Mouse (Mus musculus) kidney, embryonic 16.5 days (tissue): Measurements from ENCODE around the gene Slc9a3r1. TPM values are rescaled to one million over a fixed set of nuclear protein-coding genes. Genes with fewer than 3 reads are reported as not detected.

Experiments used
- ATAC-seq: fragments of 200-750 bp; cut with Nextera tagmentation; 2 replicates; pipeline ENCODE4 v1.8.0; 2017; ENCODE audit warnings: moderate TSS enrichment; ENCODE audit not compliant: low FRiP score, low TSS enrichment
- H3K27ac ChIP-seq: fragments of 300-500 bp; sonication (generic); 2 replicates; pipeline ENCODE4 v1.5.1; 2014; ENCODE audit warnings: low read length
- H3K27me3 ChIP-seq: fragments of 300-500 bp; sonication (generic); 2 replicates; pipeline ENCODE4 v1.6.1; 2014; ENCODE audit warnings: low read length, control low read depth, mixed read lengths; ENCODE audit not compliant: insufficient read depth
- H3K36me3 ChIP-seq: fragments of 300-500 bp; sonication (generic); 2 replicates; pipeline ENCODE4 v1.6.1; 2014; ENCODE audit warnings: low read length, control low read depth, mixed read lengths; ENCODE audit not compliant: insufficient read depth
- H3K4me1 ChIP-seq: fragments of 300-500 bp; sonication (generic); 2 replicates; pipeline ENCODE4 v1.6.1; 2014; ENCODE audit warnings: low read length, control low read depth, mixed read lengths; ENCODE audit not compliant: insufficient read depth
- H3K4me2 ChIP-seq: fragments of 300-500 bp; sonication (generic); replicated peaks from 2 replicates; pipeline ENCODE4 v1.6.1; 2014; ENCODE audit warnings: low read depth, low read length
- H3K4me3 ChIP-seq: fragments of 300-500 bp; sonication (generic); 2 replicates; pipeline ENCODE4 v1.5.1; 2014; ENCODE audit warnings: mild to moderate bottlenecking, low read length
- H3K9ac ChIP-seq: fragments of 300-500 bp; sonication (generic); replicated peaks from 2 replicates; pipeline ENCODE4 v1.6.1; 2014; ENCODE audit warnings: low read length
- H3K9me3 ChIP-seq: fragments of 300-500 bp; sonication (generic); 2 replicates; pipeline ENCODE4 v1.6.1; 2016; ENCODE audit warnings: low read length, control low read depth
- WGBS: fragments of 180-500 bp; shearing (Covaris S2); extraction: QIAGEN DNeasy Blood & Tissue Kit; methylation state at CpG from one replicate; pipeline ENCODE4 v1.1.7; 2014; 5-methylcytosine and 5-hydroxymethylcytosine counted together
- polyA plus RNA-seq: library from polyadenylated mRNA; unstranded; fragments of >200 nt; fragmentation: Nextera tagmentation; extraction: Ambion mirVana; gene quantifications from 2 replicates; pipeline ENCODE4 v1.2.1, GENCODE M21; 2015

Gene Slc9a3r1
- 165 and 170 TPM in 2 replicates for polyA plus RNA-seq

DNA sequence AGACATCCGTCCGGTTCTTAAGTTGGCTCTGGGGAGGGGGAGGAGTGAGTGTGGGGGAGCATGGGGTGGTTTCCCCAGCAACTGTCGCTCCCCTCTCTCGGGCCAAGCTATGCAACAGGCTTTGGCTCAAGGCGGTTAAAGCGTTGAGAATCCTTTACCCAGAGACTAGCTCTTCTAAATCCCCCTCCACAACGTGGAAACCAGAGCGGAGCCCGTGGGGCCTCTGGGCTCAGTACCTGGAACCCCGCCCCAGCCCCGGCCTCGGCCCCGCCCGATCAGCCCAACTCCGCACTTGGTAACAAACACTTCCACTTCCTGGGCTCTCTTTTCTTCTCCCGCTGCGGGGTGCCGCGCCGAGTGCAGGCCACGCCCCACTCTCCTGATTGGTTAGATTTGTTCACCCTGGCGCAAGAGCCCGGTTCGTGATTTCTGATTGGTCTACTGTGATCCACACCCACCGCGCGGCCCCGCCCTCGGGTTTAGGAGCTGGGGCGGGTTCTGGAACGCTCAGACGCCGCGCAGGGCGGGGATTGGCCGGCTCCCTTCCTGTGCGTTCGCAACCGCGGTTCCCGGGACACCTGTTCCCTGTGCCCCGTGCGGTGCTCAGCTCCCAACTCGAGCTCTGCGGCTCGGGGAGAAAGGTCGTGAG is at the start of gene Slc9a3r1:
Gene Slc9a3r1 (plus strand): TSS at position 510 of the 649 bp plus-strand sequence.
- under 1% methylated on average over 44 of the region's 47 CpGs for WGBS
- peak within 1 kb of the TSS; percentile 81 for H3K9ac ChIP-seq
- peak within 1 kb of the TSS; percentile 90 for H3K4me2 ChIP-seq
- peak within 1 kb of the TSS; percentile 83 for H3K27ac ChIP-seq
- peak; percentile 95 for ATAC-seq
- no peaks in the 10 kb centered on the region for H3K36me3 ChIP-seq
- peak within 1 kb of the TSS; percentile 83 for H3K4me3 ChIP-seq
- peaks cover 38% of the 10 kb centered on the region for H3K4me1 ChIP-seq
- H3K27me3 ChIP-seq = no peaks in the 10 kb centered on the region; the same call in 1 of the 2 replicates
- 0 out of 2 replicates have a peak, but pooled peaks cover 2% of the 10 kb centered on the region for H3K9me3 ChIP-seq

DNA sequence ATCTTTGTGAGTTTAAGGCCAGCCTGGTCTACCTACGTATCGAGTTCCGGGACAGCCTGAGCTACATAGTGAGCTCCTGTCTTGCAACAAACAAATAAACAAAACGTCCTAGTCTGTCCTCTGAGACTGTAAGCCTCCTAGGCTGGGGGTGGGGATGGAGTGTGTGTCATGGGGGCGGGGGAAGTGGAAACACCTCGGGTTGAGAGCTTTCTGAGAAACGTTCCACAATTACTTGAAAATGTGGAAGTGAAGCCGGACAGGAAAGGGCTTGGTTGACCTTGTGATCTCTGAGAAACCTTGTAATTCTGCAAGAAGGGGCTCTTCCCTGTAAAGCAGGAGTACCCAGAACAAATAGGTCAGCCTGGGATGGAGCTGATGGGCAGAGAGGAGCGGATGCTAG is 43.7 kb upstream of the Slc9a3r1 start:
- Histone ChIP-seq H3K9ac (no peak overlapping the region), H3K27me3 (no peaks in the 10 kb centered on the region), H3K4me3 (no peak overlapping the region), H3K27ac (no peak overlapping the region), H3K4me2 (no peak overlapping the region), H3K36me3 (no peaks in the 10 kb centered on the region), H3K4me1 (no peaks in the 10 kb centered on the region), H3K9me3 (no peaks in the 10 kb centered on the region)
- ATAC-seq = no peak
- WGBS = 65% methylated on average over 9 of the region's 9 CpGs

DNA sequence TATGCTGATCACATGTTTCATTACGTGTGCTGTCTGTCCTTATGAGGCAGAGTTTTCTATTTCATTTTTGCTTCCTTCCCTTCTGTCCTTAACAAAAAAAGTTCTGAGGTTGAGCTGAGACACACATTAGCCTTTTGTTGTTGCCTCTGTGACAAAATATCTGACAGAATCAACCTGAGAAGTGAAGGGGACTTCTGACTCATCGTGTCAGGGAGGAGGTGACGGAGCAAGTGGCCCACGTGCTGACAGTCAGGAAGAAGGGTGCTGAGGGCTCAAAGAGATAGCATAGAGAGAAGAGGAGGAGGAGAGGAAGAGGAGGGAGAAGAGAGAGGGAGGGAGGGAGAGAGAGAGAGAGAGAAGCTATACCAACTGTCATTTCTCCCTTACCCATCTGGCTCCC is 34.7 kb upstream of the Slc9a3r1 start:
- no peaks in the 10 kb centered on the region for H3K9me3 ChIP-seq
- no peaks in the 10 kb centered on the region for H3K4me1 ChIP-seq
- no peaks in the 10 kb centered on the region for H3K27me3 ChIP-seq
- ATAC-seq = no peak
- no peak overlapping the region for H3K4me2 ChIP-seq
- H3K27ac ChIP-seq = no peak overlapping the region
- H3K36me3 ChIP-seq = no peaks in the 10 kb centered on the region
- H3K9ac ChIP-seq = no peak overlapping the region
- 62% methylated on average over 4 of the region's 4 CpGs for WGBS
- no peak overlapping the region for H3K4me3 ChIP-seq

DNA sequence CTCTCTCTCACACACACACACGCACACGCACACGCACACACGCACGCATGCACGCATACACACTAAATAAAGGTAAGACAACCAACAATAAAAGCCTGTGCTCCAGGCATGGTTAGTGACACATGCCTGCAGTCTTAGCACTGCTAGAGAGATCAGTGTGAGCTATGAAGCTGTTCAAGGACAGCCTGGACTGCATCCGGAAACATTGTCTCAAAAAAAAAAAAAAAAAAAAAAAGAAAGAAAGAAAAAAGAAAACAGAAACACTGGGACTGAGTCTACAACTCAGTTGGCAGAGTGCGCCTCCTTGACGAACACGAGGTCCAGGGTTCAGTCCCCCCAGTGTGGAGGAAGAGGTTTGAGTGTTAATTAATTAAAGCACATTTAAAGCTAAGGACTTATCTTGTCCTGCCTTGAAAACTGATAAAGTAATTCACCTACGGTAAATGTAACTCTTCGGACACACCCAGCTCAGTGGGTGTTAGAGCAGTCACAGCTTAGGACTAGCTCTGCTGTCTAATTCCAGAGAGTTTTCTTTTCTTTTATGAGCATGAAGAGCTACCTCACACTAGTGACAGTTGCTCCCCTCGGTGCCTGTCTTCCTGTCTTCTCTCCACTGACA is 33.5 kb upstream of the Slc9a3r1 start:
- H3K9me3 ChIP-seq = no peaks in the 10 kb centered on the region
- H3K27ac ChIP-seq = no peak overlapping the region
- no peak overlapping the region for H3K4me2 ChIP-seq
- 86% methylated on average over 13 of the region's 13 CpGs for WGBS
- H3K4me3 ChIP-seq = no peak overlapping the region
- no peak overlapping the region for H3K9ac ChIP-seq
- H3K4me1 ChIP-seq = no peaks in the 10 kb centered on the region
- ATAC-seq = no peak
- H3K27me3 ChIP-seq = no peaks in the 10 kb centered on the region
- H3K36me3 ChIP-seq = no peaks in the 10 kb centered on the region

DNA sequence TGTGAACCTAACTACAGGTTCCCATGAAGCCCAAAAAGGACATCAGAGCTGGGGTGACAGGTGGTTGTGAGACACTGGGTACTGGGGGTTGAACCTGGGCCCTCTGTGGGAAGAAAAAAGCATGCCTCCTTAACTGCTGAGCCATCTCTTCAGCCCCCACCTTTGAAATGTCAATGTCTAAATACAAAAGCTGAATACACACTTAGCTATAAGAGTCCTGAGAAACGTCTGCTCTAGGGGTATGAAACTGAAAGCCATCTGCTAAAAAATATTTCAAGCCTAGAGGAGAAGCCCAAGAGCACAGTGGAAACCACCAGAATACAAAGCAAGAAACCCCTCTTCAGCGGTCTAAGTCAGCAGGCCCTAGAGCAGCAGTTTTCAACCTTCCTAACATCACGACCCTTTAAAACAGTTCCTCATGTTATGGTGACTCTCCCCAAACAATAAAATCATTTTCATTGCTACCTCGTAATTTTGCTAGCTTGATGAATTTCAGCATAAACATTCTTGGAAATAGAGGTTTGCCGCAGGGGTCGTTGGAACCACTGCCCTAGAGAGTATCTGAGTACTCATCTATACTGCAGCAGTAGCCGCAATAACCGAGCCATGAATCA is 31.3 kb upstream of the Slc9a3r1 start:
- WGBS = 76% methylated on average over 8 of the region's 8 CpGs
- H3K36me3 ChIP-seq = no peaks in the 10 kb centered on the region
- no peaks in the 10 kb centered on the region for H3K4me1 ChIP-seq
- H3K4me3 ChIP-seq = no peak overlapping the region
- no peaks in the 10 kb centered on the region for H3K9me3 ChIP-seq
- H3K27ac ChIP-seq = no peak overlapping the region
- H3K27me3 ChIP-seq = no peaks in the 10 kb centered on the region
- ATAC-seq = no peak
- no peak overlapping the region for H3K4me2 ChIP-seq
- no peak overlapping the region for H3K9ac ChIP-seq

DNA sequence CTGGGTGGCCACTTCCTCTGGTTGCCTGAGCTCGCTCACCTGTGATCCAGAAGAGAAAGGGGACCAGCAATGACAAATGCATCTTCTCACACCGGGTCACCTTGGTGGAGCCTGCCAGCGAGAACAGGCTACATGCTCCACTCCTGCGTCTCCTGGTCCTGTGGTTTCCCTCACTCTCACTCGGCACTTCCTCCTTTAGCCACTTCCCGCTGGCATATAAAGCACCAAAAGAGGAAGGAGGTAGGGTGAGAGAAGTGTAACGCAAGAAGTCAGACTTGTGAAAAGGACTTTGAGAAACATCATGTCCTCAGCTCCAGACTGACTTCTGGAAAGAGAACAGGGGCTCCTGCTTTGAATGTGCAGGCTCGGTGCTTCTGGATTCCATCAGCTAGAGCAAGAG is 29.3 kb upstream of the Slc9a3r1 start, which contains the start of gene Cd300lf:
Gene Cd300lf (minus strand): TSS at position 193 of the 400 bp plus-strand sequence.
- Histone ChIP-seq H3K4me1 (no peaks in the 10 kb centered on the region), H3K27ac (no peak within 1 kb of the TSS), H3K4me2 (no peak within 1 kb of the TSS), H3K4me3 (no peak within 1 kb of the TSS), H3K9me3 (no peaks in the 10 kb centered on the region), H3K36me3 (no peaks in the 10 kb centered on the region), H3K9ac (no peak within 1 kb of the TSS), H3K27me3 (no peaks in the 10 kb centered on the region)
- WGBS = 77% methylated on average over 8 of the region's 8 CpGs
- ATAC-seq = no peak

DNA sequence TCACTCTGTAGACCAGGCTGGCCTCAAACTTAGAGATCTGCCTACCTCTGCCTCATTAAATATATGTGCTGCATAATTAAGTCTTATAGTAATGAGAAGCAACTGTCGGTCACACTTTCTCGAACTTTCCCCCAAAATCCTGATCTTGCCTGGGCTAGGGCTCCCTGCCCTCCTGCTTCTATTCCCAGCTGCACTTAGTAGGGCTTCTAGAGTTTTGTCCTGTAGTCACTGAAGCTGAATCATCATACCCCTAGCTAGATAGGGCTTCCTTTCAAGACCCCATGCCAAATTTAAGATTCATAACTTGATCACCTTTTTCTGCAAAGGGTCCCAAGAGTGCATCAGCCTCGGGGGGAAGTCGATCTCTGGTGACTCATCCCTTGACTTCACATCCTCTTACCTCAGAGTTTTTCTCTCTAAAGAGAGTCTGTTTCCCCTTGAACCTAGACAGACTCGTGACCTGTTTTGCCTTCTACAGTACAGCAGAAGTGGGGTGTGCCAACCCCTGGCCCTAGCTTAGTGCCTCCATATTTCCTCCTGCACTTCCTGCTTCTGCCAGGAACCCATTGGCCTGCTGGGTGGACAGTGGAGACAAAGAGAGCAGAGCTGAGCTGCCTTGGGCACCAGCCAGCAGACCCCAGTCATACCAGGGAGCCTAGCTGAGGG is 24.4 kb upstream of the Slc9a3r1 start:
- ATAC-seq = no peak
- Histone ChIP-seq H3K4me2 (no peak overlapping the region), H3K27ac (no peak overlapping the region), H3K4me3 (no peak overlapping the region), H3K4me1 (no peaks in the 10 kb centered on the region), H3K27me3 (no peaks in the 10 kb centered on the region), H3K9me3 (no peaks in the 10 kb centered on the region), H3K36me3 (no peaks in the 10 kb centered on the region), H3K9ac (no peak overlapping the region)
- WGBS = 71% methylated on average over 5 of the region's 5 CpGs

DNA sequence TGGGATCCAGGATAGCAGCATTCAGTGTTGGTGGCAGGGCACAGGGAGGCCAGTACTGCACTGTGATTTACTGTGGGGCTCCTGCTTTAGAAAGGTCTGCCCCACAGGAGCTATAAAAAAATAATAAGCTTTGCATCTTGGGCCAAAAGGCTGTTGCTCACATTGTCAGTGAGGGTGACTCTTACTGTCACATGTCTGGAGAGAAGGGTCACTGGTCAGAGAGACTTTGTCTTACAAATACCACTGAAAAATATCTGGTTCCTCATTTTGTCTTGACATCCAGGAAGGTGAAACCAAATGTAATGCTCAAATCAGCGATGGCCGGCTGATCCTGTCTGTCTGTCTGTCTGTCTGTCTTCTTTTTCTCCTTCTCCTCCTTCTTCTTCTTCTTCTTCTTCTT is 21.2 kb upstream of the Slc9a3r1 start:
- H3K27me3 ChIP-seq = no peaks in the 10 kb centered on the region
- no peak overlapping the region for H3K4me3 ChIP-seq
- no peak for ATAC-seq
- H3K9ac ChIP-seq = no peak overlapping the region
- H3K27ac ChIP-seq = no peak overlapping the region
- H3K4me1 ChIP-seq = no peaks in the 10 kb centered on the region
- H3K9me3 ChIP-seq = no peaks in the 10 kb centered on the region
- no peaks in the 10 kb centered on the region for H3K36me3 ChIP-seq
- 80% methylated on average over 2 of the region's 2 CpGs for WGBS
- H3K4me2 ChIP-seq = no peak overlapping the region

DNA sequence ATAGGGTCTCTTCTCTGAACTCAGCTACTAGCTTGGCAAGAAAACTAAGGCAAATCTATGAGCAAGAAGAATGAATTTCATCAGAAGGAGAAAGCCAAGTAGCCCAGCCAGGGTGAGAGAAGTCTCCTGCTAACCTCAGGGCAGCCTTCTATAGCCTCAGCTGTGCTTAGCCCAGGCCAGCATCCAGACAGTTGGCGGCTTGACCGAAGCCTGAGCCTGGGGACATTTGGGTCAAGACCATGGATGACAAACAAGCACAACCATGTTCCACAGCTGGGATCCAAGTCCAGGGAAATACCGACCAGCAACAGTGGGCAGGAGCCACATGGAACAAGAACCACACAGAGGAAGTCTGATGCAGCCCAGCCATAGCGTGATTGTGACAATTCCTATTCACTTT is 15.3 kb upstream of the Slc9a3r1 start:
- WGBS = 83% methylated on average over 4 of the region's 4 CpGs
- Histone ChIP-seq H3K4me2 (no peak overlapping the region), H3K4me3 (no peak overlapping the region), H3K27me3 (peaks cover 5% of the 10 kb centered on the region), H3K36me3 (no peaks in the 10 kb centered on the region), H3K9ac (no peak overlapping the region), H3K4me1 (peaks cover 11% of the 10 kb centered on the region; the same call in 1 of the 2 replicates), H3K9me3 (no peaks in the 10 kb centered on the region), H3K27ac (no peak overlapping the region)
- no peak for ATAC-seq
